Mouse (Mus musculus): Measurements from ENCODE around the gene Alk.

DNA sequence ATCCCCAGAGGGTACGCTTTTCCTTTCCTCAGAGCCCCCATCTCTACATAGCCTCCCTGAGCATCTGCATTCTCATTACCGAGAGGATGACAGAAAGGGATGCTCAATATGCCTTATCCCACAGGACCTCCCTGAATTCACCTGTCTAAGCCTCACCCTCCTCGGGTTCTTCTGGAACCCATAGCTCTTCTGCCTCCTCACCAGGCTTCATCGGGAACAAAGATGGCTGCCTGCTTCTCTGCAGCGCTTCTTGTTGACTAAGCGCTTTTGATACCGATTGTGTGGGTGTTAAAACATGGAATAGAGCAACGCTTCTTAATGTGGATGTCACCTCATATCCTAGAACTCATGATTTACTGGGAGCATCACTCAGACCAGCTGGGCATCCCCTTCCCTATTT, 75.9 kb downstream of the Alk start:
- TF ChIP-seq POLR2A (IDR thresholded peaks at IDR 0.05; ENCODE audit: insufficient read depth, low read depth, low read length) (no peak), CTCF (IDR thresholded peaks at IDR 0.05; ENCODE audit: insufficient read depth, low read depth, low read length) (no peak)
